Mouse (Mus musculus) limb, embryonic 12.5 days (tissue): ENCODE data around the gene Ppef2. TPM values are rescaled to one million over a fixed set of nuclear protein-coding genes. Genes with fewer than 3 reads are reported as not detected.

Experiments used
- ATAC-seq: fragments of 200-750 bp; cut with Nextera tagmentation; 2 replicates; pipeline ENCODE4 v1.8.0; 2017; ENCODE audit warnings: low read depth, moderate TSS enrichment; ENCODE audit not compliant: insufficient number of reproducible peaks, insufficient read depth, low FRiP score, low TSS enrichment
- H3K27ac ChIP-seq: fragments of 300-500 bp; sonication (generic); 2 replicates; pipeline ENCODE4 v1.5.1; 2016; ENCODE audit warnings: mild to moderate bottlenecking, moderate library complexity
- H3K27me3 ChIP-seq: fragments of 300-500 bp; sonication (generic); 2 replicates; pipeline ENCODE4 v1.6.1; 2016; ENCODE audit warnings: mild to moderate bottlenecking, moderate library complexity
- H3K36me3 ChIP-seq: fragments of 300-500 bp; sonication (generic); 2 replicates; pipeline ENCODE4 v1.6.1; 2016; ENCODE audit warnings: mild to moderate bottlenecking, moderate library complexity
- H3K4me1 ChIP-seq: fragments of 300-500 bp; sonication (generic); replicated peaks from 2 replicates; pipeline ENCODE4 v1.6.1; 2016
- H3K4me2 ChIP-seq: fragments of 300-500 bp; sonication (generic); 2 replicates; pipeline ENCODE4 v1.6.1; 2016; ENCODE audit warnings: mild to moderate bottlenecking, moderate library complexity
- H3K4me3 ChIP-seq: fragments of 300-500 bp; sonication (generic); replicated peaks from 2 replicates; pipeline ENCODE4 v1.5.1; 2016; ENCODE audit warnings: mild to moderate bottlenecking
- H3K9ac ChIP-seq: fragments of 300-500 bp; sonication (generic); replicated peaks from 2 replicates; pipeline ENCODE4 v1.6.1; 2016; ENCODE audit warnings: mild to moderate bottlenecking, moderate library complexity
- H3K9me3 ChIP-seq: fragments of 300-500 bp; sonication (generic); 2 replicates; pipeline ENCODE4 v1.6.1; 2016; ENCODE audit warnings: mild to moderate bottlenecking, moderate library complexity
- WGBS: fragments of 180-500 bp; shearing (Covaris S2); methylation state at CpG from one replicate; pipeline ENCODE4 v1.1.7; 2016; 5-methylcytosine and 5-hydroxymethylcytosine counted together
- polyA plus RNA-seq: library from polyadenylated mRNA; unstranded; fragments of >200 nt; fragmentation: Nextera tagmentation; extraction: Ambion mirVana; gene quantifications from 2 replicates; pipeline ENCODE4 v1.2.1, GENCODE M21; 2016

Ppef2 gene
- polyA plus RNA-seq, 1 experiment from 2014 or later = not detected

GRCm38 (mm10) chr5:92270496-92270895, 14.4 kb upstream of the Ppef2 start:
- Histone ChIP-seq H3K9me3 (no peaks in the 10 kb centered on the region), H3K4me3 (no peak overlapping the region), H3K27me3 (no peaks in the 10 kb centered on the region), H3K27ac (no peak overlapping the region), H3K4me1 (no peaks in the 10 kb centered on the region), H3K9ac (no peak overlapping the region), H3K4me2 (no peak overlapping the region), H3K36me3 (no peaks in the 10 kb centered on the region)
- ATAC-seq = no peak
- 93% methylated on average over 7 of the region's 7 CpGs for WGBS

DNA sequence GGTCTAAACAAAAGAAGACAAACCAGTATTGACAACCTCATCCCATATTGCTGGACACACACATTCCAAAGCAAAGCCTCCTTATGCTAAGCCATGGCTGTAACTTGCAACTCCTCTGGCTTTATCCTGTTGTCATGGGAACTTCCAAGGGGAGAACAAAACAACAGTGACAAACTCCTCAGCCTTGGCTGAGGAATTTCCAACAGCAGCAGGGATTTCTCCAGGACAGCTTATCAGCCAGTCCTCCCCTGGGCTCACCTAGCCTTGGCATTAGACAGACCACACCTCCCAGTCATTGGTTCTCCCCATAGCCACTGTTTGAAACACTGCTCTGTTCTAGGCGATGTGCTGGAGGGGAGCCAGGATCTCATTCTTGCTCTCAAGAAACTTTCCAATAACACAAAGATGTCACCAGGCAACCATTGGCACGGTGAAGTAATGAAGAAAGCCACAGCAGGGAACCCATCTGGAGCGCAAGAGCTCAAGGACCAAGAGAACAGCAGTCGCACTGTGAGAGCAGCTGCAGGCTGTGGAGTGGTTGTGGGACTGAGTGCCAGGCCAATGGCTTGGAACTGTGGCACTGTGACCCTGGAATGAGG, 7.8 kb upstream of the Ppef2 start:
- no peak overlapping the region for H3K9ac ChIP-seq
- no peak overlapping the region for H3K4me3 ChIP-seq
- H3K36me3 ChIP-seq = no peaks in the 10 kb centered on the region
- WGBS = 50% methylated on average over 4 of the region's 4 CpGs
- no peaks in the 10 kb centered on the region for H3K4me1 ChIP-seq
- no peaks in the 10 kb centered on the region for H3K9me3 ChIP-seq
- no peak overlapping the region for H3K4me2 ChIP-seq
- no peaks in the 10 kb centered on the region; the same call in 1 of the 2 replicates for H3K27me3 ChIP-seq
- H3K27ac ChIP-seq = no peak overlapping the region
- no peak for ATAC-seq

GRCm38 (mm10) chr5:92262646-92263045, 6.6 kb upstream of the Ppef2 start:
- whole genome bisulfite sequencing = 95% methylated on average over 8 of the region's 8 CpGs
- no peaks in the 10 kb centered on the region for H3K4me1 ChIP-seq
- no peaks in the 10 kb centered on the region for H3K9me3 ChIP-seq
- no peak for ATAC-seq
- H3K9ac ChIP-seq = no peak overlapping the region
- H3K4me2 ChIP-seq = no peak overlapping the region
- no peaks in the 10 kb centered on the region; the same call in 1 of the 2 replicates for H3K27me3 ChIP-seq
- no peaks in the 10 kb centered on the region for H3K36me3 ChIP-seq
- H3K27ac ChIP-seq = no peak overlapping the region
- H3K4me3 ChIP-seq = no peak overlapping the region

- Histone ChIP-seq H3K27ac (no peak overlapping the region), H3K4me1 (peaks cover 16% of the 10 kb centered on the region; the same call in 1 of the 2 replicates), H3K27me3 (no peaks in the 10 kb centered on the region; the same call in 1 of the 2 replicates), H3K4me2 (no peak overlapping the region), H3K36me3 (no peaks in the 10 kb centered on the region), H3K9ac (no peak overlapping the region), H3K4me3 (no peak overlapping the region), H3K9me3 (no peaks in the 10 kb centered on the region)
- no peak for ATAC-seq
- WGBS = 73% methylated on average over 6 of the region's 6 CpGs
These were observed 1.6 kb downstream of the Ppef2 start for GRCm38 (mm10) chr5:92254476-92254875.

DNA sequence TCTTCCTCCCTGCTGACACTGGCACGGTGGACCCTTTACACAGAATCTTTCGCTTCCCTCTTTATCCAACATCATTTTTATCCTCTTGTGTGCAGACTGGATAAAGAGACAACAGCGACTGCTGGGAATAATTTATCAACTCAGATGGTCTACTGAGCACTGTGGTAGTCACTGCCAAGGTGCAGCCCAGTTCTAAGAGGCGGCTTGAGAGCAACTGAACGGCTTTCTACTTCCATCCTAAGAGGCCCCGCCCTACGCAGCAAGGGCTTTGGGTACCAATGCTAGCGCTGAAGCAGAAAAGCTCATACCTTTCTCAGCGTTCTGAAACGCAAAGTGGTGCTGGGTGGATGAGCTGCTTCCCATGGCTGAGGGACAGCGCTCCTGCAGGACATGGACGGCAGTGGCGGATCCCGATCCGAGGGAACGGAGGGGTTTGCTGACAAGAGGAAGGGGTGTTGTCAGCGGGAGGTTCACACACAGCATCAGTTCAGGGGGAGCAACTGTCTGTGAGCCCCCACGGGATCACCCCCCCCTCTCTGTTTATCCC, 3.2 kb downstream of the Ppef2 start:
- H3K9me3 ChIP-seq = no peaks in the 10 kb centered on the region
- ATAC-seq = no peak
- no peak overlapping the region for H3K4me3 ChIP-seq
- no peaks in the 10 kb centered on the region for H3K27me3 ChIP-seq
- H3K4me2 ChIP-seq = 0 out of 2 replicates have a peak overlapping the region, but pooled peaks have one; percentile 11
- no peak overlapping the region for H3K27ac ChIP-seq
- no peaks in the 10 kb centered on the region for H3K36me3 ChIP-seq
- peaks cover 16% of the 10 kb centered on the region; the same call in 1 of the 2 replicates for H3K4me1 ChIP-seq
- 29% methylated on average over 18 of the region's 18 CpGs for WGBS
- no peak overlapping the region for H3K9ac ChIP-seq

DNA sequence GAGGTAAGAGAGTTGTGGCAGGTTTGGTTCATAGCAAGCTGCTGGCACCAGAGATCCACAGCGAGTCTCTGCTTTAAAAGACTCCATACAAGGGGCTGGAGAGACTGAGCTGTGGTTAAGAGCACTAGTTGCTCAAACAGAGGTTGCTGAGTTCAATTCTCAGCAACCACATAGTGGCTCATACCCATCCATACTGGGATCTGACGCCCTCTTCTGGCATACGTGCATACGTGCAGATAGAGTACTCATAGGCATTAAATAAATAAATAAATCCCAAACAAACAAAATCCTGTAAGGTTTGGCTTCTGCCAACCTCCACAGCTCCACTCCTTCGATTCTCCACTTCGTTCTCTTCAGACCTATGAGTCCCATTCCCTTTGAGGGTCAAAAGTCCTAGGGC, 4.0 kb downstream of the Ppef2 start:
- no peaks in the 10 kb centered on the region for H3K9me3 ChIP-seq
- 95% methylated on average over 6 of the region's 6 CpGs for WGBS

DNA sequence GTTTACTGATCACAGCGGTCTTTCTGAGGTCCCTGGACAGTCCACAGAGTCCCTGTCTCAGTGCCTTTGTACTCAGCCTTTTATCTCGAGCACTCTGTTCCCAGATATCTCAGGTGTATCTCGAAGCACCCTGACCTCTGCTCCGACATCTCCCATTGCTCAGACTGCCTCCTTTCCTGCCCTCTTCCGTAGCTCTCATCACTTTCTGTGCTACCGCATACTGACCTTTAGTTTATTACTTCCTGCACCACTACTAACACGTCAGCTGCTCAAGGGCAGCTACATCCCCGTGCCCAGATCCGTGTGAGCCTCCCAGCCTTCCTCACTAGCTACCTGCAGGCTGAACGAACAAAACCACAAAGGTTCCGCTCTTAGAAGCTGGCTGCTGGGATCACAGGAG, 7.5 kb downstream of the Ppef2 start:
- Histone ChIP-seq H3K27ac (no peak overlapping the region), H3K4me1 (no peaks in the 10 kb centered on the region), H3K9ac (no peak overlapping the region), H3K4me2 (no peak overlapping the region), H3K9me3 (no peaks in the 10 kb centered on the region), H3K27me3 (no peaks in the 10 kb centered on the region), H3K4me3 (no peak overlapping the region), H3K36me3 (no peaks in the 10 kb centered on the region)
- no peak for ATAC-seq
- WGBS = 80% methylated on average over 11 of the region's 11 CpGs

More for the DNA sequence above, 4.0 kb downstream of the Ppef2 start:
- Histone ChIP-seq H3K36me3 (no peaks in the 10 kb centered on the region), H3K4me2 (no peak overlapping the region), H3K9ac (no peak overlapping the region), H3K4me1 (peaks cover 10% of the 10 kb centered on the region; the same call in 1 of the 2 replicates), H3K27ac (no peak overlapping the region), H3K4me3 (no peak overlapping the region), H3K27me3 (no peaks in the 10 kb centered on the region)
- no peak for ATAC-seq

GRCm38 (mm10) chr5:92245483-92245882, 10.6 kb downstream of the Ppef2 start:
- H3K27me3 ChIP-seq = no peaks in the 10 kb centered on the region
- H3K9me3 ChIP-seq = no peaks in the 10 kb centered on the region
- no peaks in the 10 kb centered on the region for H3K36me3 ChIP-seq
- no peak overlapping the region for H3K4me3 ChIP-seq
- WGBS = 92% methylated on average over 9 of the region's 9 CpGs
- H3K9ac ChIP-seq = no peak overlapping the region
- ATAC-seq = no peak
- no peak overlapping the region for H3K4me2 ChIP-seq
- H3K4me1 ChIP-seq = no peaks in the 10 kb centered on the region
- H3K27ac ChIP-seq = no peak overlapping the region

GRCm38 (mm10) chr5:92244900-92245299, 11.2 kb downstream of the Ppef2 start:
- H3K27ac ChIP-seq = no peak overlapping the region
- no peak overlapping the region for H3K4me3 ChIP-seq
- H3K4me2 ChIP-seq = no peak overlapping the region
- no peaks in the 10 kb centered on the region for H3K36me3 ChIP-seq
- no peaks in the 10 kb centered on the region for H3K9me3 ChIP-seq
- no peak overlapping the region for H3K9ac ChIP-seq
- 100% methylated on average over 2 of the region's 2 CpGs for WGBS
- ATAC-seq = no peak
- no peaks in the 10 kb centered on the region for H3K27me3 ChIP-seq
- no peaks in the 10 kb centered on the region for H3K4me1 ChIP-seq

DNA sequence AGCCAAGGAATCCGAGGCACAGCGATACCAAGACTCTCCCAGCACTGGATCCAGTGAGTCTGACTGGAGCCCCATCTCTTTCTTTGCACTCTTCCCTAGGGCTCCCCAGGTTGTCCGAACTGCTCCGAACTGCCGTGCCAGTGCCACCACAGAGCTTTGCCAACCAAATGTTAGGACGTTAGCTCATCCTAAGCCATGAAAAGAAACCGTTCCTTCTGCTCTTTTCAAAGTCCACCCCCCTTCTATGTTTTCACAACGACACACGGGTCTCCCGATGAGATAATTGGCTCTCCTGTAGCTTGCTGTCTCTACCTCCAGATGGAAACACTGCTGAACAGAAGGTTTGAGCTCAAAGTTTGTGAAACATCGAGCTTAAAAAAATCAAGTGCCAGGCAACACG, 15.3 kb downstream of the Ppef2 start:
- no peak for ATAC-seq
- no peak overlapping the region for H3K9ac ChIP-seq
- no peak overlapping the region for H3K4me2 ChIP-seq
- H3K9me3 ChIP-seq = no peaks in the 10 kb centered on the region
- H3K4me3 ChIP-seq = no peak overlapping the region
- no peaks in the 10 kb centered on the region for H3K4me1 ChIP-seq
- no peaks in the 10 kb centered on the region for H3K36me3 ChIP-seq
- H3K27ac ChIP-seq = no peak overlapping the region
- WGBS = 93% methylated on average over 12 of the region's 12 CpGs
- no peaks in the 10 kb centered on the region for H3K27me3 ChIP-seq

DNA sequence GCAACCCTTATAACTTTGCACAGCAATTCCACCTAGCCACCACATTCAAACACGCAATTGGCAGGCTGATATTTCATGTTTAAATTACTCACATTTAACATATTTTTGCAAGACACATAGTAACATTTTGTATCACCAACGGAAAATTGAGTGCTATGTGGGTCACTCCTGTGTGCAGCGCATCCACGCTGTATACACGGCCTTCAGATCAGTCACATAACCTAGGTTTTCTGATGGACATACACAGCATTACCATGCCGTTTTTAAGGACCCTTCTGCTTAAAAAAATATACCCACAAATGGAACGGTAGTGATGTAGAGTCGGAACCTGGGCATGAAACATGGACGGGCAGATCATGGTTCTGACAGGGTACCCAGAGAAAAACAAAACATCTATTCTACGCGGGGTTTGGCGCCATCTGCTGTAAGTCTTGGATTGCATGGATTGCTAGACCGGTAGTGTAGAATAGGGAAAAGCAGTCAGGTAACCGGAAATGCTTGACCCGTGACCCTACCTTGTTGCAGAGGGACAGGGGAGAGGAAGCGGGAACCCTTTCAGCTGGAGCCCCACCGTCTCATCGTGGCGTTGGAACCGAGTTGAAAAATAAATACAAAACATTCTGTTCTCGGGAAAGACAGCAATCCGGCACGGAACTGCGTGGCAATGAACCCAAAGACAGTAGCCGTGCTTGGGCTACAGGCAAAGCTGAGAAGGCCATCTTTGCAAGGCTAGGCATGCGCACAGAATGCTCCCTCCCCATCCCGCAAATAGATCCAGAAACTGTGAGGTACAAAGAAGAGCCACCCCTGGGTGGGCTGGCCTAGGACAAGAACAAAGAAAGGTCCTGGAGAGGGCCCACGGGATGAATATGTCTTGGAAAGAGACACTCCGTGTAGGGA, 16.5 kb downstream of the Ppef2 start:
- Histone ChIP-seq H3K9ac (no peak overlapping the region), H3K9me3 (no peaks in the 10 kb centered on the region), H3K4me3 (no peak overlapping the region), H3K4me1 (no peaks in the 10 kb centered on the region), H3K4me2 (no peak overlapping the region; the same call in 1 of the 2 replicates), H3K27me3 (no peaks in the 10 kb centered on the region), H3K36me3 (no peaks in the 10 kb centered on the region), H3K27ac (no peak overlapping the region)
- WGBS = 52% methylated on average over 29 of the region's 29 CpGs
- ATAC-seq = peak; percentile 29; the same call in 1 of the 2 replicates
